Mouse (Mus musculus) heart, adult 2 months (tissue): ENCODE data around the gene Ubash3b. TPM values are rescaled to one million over a fixed set of nuclear protein-coding genes. Genes with fewer than 3 reads are reported as not detected.

Experiments
- DNase-seq, 2 experiments: peaks; one replicate each; pipeline ENCODE4 v3.0.0; 2021
- H3K27ac ChIP-seq: fragments of 200-600 bp; 2 replicates; pipeline ENCODE4 v1.8.1; 2022
- H3K27me3 ChIP-seq: fragments of 200-500 bp; 2 replicates; pipeline ENCODE4 v1.6.1; 2012; ENCODE audit warnings: mild to moderate bottlenecking, low read length, inconsistent platforms, mixed read lengths; ENCODE audit not compliant: control insufficient read depth, insufficient read depth
- H3K36me3 ChIP-seq: fragments of 200-500 bp; 2 replicates; pipeline ENCODE4 v1.6.1; 2012; ENCODE audit warnings: low read length, inconsistent platforms; ENCODE audit not compliant: control insufficient read depth, insufficient read depth
- H3K4me1 ChIP-seq: fragments of 200-500 bp; 2 replicates; pipeline ENCODE4 v1.6.1; 2011; ENCODE audit warnings: low read length; ENCODE audit not compliant: control insufficient read depth, insufficient read depth
- H3K4me3 ChIP-seq: fragments of 200-600 bp; 2 replicates; pipeline ENCODE4 v1.8.1; 2022
- H3K79me2 ChIP-seq: fragments of 200-500 bp; replicated peaks from 2 replicates; pipeline ENCODE4 v1.6.1; 2012; ENCODE audit warnings: mild to moderate bottlenecking, inconsistent platforms, low read length, moderate library complexity, mixed read lengths; ENCODE audit not compliant: control insufficient read depth, insufficient read depth
- H3K9ac ChIP-seq: fragments of 200-500 bp; 2 replicates; pipeline ENCODE4 v1.6.1; 2012; ENCODE audit warnings: low read depth, mild to moderate bottlenecking, control low read depth, inconsistent platforms, low read length, mixed read lengths
- CTCF ChIP-seq: fragments of 200-600 bp; IDR thresholded peaks from 2 replicates; pipeline ENCODE4 v1.8.1; 2022; ENCODE audit warnings: antibody characterized with exemption, mild to moderate bottlenecking, moderate library complexity
- EP300 ChIP-seq: fragments of 200-500 bp; IDR thresholded peaks from 2 replicates; pipeline ENCODE4 v1.6.1; 2011; ENCODE audit warnings: low read depth, low read length, control low read depth; ENCODE audit not compliant: insufficient read depth
- POLR2A ChIP-seq: fragments of 200-500 bp; IDR thresholded peaks from 2 replicates; pipeline ENCODE4 v1.6.1; 2011; ENCODE audit warnings: mild to moderate bottlenecking, low read depth, low read length, control low read depth; ENCODE audit not compliant: insufficient read depth
- WGBS: fragments of 180-500 bp; shearing (Covaris S2); methylation state at CpG from one replicate; pipeline ENCODE4 v1.1.7; 2018; 5-methylcytosine and 5-hydroxymethylcytosine counted together
- intact Hi-C: fragments of 180-260 bp; cut with DNase I; formaldehyde crosslinking; loops from one replicate; pipeline ENCODE4 v1.15.1; 2025
- polyA plus RNA-seq: library from polyadenylated mRNA; depleted of rRNA; stranded (reverse); fragments of >200 nt; gene quantifications from 2 replicates; pipeline ENCODE4 v1.2.3, GENCODE M21; 2012
- total RNA-seq, 2 experiments: library from RNA; stranded (reverse); gene quantifications; 2 replicates each; pipeline ENCODE4 v1.2.3; 2021

The Ubash3b gene
- total and polyA plus RNA-seq, 3 experiments = 1.5 to 1.9 (median 1.5) TPM

DNA sequence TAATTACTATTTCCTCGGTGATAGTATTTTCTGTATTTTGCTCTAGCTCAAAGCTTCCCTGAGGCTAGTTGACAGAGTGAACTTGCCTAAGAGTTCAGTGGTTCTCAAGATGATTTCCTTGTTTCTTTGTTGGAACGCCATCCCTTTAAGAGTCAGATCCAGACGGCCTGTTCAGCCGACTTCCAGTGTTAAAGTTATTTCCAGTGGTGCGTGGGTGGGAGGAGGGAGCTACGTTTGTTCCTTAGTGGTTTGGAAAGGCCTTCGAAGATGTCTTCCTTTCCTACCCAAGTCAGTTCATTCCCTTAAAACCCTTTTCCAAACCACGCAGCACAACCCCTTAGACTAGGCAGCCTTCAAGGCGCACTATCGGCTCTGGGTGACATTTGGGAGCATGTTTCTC lies 58.9 kb downstream of the Ubash3b start:
- no peak overlapping the region for H3K4me3 ChIP-seq
- TF ChIP-seq CTCF = no peak
- TF ChIP-seq POLR2A = no peak
- no peak for TF ChIP-seq EP300

DNA sequence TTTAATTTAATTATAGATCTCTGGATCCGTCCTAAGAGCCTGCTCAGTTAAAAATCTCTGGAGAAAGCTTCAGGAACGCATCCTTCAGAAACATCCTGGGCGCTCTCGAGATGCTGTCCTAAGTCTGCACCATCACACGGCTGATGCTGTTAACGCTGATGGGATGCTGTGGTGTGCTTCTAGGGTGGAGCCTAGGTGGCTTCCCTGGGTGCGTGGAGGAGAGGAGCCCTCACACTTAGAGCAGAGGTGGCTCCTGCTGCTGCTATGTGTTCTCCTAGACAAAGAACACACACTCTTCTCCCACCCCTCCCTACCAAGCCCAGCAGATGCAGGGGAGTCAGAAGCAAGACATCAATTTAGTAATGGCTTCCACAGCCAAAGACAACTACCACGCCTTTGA lies 61.6 kb downstream of the Ubash3b start:
- intact Hi-C loops = loop anchor here (5.0 kb wide), 1 partner anchor 57 kb away; no protein-coding TSS in a partner anchor
- TF ChIP-seq POLR2A = no peak
- no peak for TF ChIP-seq EP300
- no peak for TF ChIP-seq CTCF
- 63% methylated on average over 8 of the region's 8 CpGs for WGBS
- Histone ChIP-seq H3K9ac (no peak overlapping the region), H3K4me1 (peaks cover 11% of the 10 kb centered on the region), H3K79me2 (no peaks in the 10 kb centered on the region), H3K36me3 (no peaks in the 10 kb centered on the region), H3K4me3 (no peak overlapping the region), H3K27ac (no peak overlapping the region), H3K27me3 (no peaks in the 10 kb centered on the region)
- DNase-seq = no peak

More for the DNA sequence above, 58.9 kb downstream of the Ubash3b start:
- H3K27me3 ChIP-seq = no peaks in the 10 kb centered on the region
- H3K27ac ChIP-seq = peak overlapping the region; percentile 57
- DNase-seq = peak; percentile 34 to 42
- intact Hi-C loops = loop anchor here (5.0 kb wide), 1 partner anchor 55 kb away; no protein-coding TSS in a partner anchor
- H3K9ac ChIP-seq = no peak overlapping the region
- H3K4me1 ChIP-seq = peaks cover 13% of the 10 kb centered on the region
- H3K36me3 ChIP-seq = no peaks in the 10 kb centered on the region
- 45% methylated on average over 10 of the region's 10 CpGs for WGBS
- no peaks in the 10 kb centered on the region for H3K79me2 ChIP-seq

- 93% methylated on average over 5 of the region's 5 CpGs for whole genome bisulfite sequencing
- H3K4me3 ChIP-seq = no peak overlapping the region
Observed at GRCm38 (mm10) chr9:41099067-41099466, 62.4 kb downstream of the Ubash3b start.

DNA sequence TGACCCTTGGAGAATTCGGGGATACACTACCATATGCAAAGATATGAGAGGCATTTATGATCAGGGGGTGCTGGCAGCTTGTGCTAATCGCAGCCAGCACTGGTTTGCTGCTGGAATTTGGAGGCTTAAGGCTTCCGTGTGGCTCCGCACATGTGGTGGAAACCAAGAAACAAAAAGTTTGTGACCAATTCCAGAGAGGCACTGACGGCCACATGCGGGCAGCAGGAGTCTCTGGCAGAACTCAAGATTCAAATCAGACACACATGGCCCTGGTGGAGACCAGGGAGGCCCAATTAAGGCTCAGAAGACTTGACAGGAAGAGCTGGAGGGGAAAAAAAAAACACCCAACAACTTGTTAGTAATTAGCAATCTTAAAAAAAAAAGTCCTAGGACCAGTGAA lies 63.4 kb downstream of the Ubash3b start:
- Histone ChIP-seq H3K4me3 (no peak overlapping the region), H3K27me3 (no peaks in the 10 kb centered on the region), H3K9ac (no peak overlapping the region), H3K79me2 (no peaks in the 10 kb centered on the region), H3K36me3 (no peaks in the 10 kb centered on the region), H3K4me1 (peaks cover 11% of the 10 kb centered on the region), H3K27ac (no peak overlapping the region)
- no peak for DNase-seq
- 88% methylated on average over 6 of the region's 6 CpGs for WGBS
- no peak for TF ChIP-seq EP300
- TF ChIP-seq POLR2A = no peak
- no peak for TF ChIP-seq CTCF
- intact Hi-C loops = no loop called here

More at GRCm38 (mm10) chr9:41099067-41099466, 62.4 kb downstream of the Ubash3b start:
- H3K27me3 ChIP-seq = no peaks in the 10 kb centered on the region
- peaks cover 11% of the 10 kb centered on the region for H3K4me1 ChIP-seq
- H3K9ac ChIP-seq = no peak overlapping the region
- no peak for DNase-seq
- intact Hi-C loops = no loop called here
- H3K27ac ChIP-seq = no peak overlapping the region
- H3K36me3 ChIP-seq = no peaks in the 10 kb centered on the region
- no peak for TF ChIP-seq POLR2A
- TF ChIP-seq EP300 = no peak
- TF ChIP-seq CTCF = no peak
- H3K79me2 ChIP-seq = no peaks in the 10 kb centered on the region

DNA sequence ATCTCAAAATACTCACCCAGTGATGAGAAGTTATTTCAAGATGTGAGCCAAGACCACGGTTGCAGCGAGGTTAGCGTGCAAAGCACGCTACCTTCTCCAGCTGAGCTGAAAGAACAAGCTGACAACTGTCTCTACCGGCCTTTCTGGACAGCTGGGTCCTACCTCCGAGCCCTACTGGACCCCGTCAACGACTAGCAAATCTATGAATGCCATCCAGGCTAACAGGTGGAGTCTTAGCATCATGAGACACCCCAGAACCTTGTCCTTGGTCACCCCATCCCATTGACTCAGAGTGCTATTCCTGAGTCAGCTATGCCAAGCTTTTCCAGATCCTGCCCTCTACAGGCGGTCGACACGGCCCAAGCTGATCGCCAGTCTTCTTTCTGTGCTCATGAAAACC lies 69.5 kb downstream of the Ubash3b start:
- 92% methylated on average over 12 of the region's 12 CpGs for WGBS
- H3K27ac ChIP-seq = no peak overlapping the region

GRCm38 (mm10) chr9:41091187-41091586 lies 70.3 kb downstream of the Ubash3b start:
- Histone ChIP-seq H3K27me3 (no peaks in the 10 kb centered on the region), H3K9ac (no peak overlapping the region), H3K27ac (peak overlapping the region; percentile 0; the same call in 1 of the 2 replicates), H3K4me3 (no peak overlapping the region), H3K79me2 (no peaks in the 10 kb centered on the region), H3K4me1 (peaks cover 9% of the 10 kb centered on the region), H3K36me3 (peaks cover 6% of the 10 kb centered on the region)
- WGBS = 33% methylated on average over 7 of the region's 7 CpGs
- intact Hi-C loops = no loop called here
- DNase-seq = no peak
- TF ChIP-seq EP300 (no peak), CTCF (no peak), POLR2A (no peak)

More for the DNA sequence above, 69.5 kb downstream of the Ubash3b start:
- no peak overlapping the region for H3K4me3 ChIP-seq
- H3K36me3 ChIP-seq = peaks cover 6% of the 10 kb centered on the region
- no peak for DNase-seq
- no peaks in the 10 kb centered on the region for H3K79me2 ChIP-seq
- TF ChIP-seq CTCF = no peak
- TF ChIP-seq EP300 = no peak
- intact Hi-C loops = no loop called here
- H3K4me1 ChIP-seq = peaks cover 9% of the 10 kb centered on the region
- no peak overlapping the region for H3K9ac ChIP-seq
- H3K27me3 ChIP-seq = no peaks in the 10 kb centered on the region
